Mouse (Mus musculus) thymus, adult 2 months (tissue): Measurements from ENCODE around the gene Kalrn. TPM values are rescaled to one million over a fixed set of nuclear protein-coding genes. Genes with fewer than 3 reads are reported as not detected.

ENCODE experiments used
- DNase-seq: peaks from one replicate; pipeline ENCODE4 v3.0.0; 2021
- H3K27ac ChIP-seq: fragments of 200-500 bp; 2 replicates; pipeline ENCODE4 v1.5.1; 2012; ENCODE audit warnings: low read length, control low read depth; ENCODE audit not compliant: control insufficient read depth, insufficient read depth
- H3K27me3 ChIP-seq: fragments of 200-500 bp; 2 replicates; pipeline ENCODE4 v1.6.1; 2012; ENCODE audit warnings: mild to moderate bottlenecking, low read length, moderate library complexity, mixed read lengths; ENCODE audit not compliant: control insufficient read depth, insufficient read depth
- H3K36me3 ChIP-seq: fragments of 200-500 bp; 2 replicates; pipeline ENCODE4 v1.6.1; 2012; ENCODE audit warnings: mild to moderate bottlenecking, low read length, moderate library complexity; ENCODE audit not compliant: control insufficient read depth, insufficient read depth
- H3K4me1 ChIP-seq: fragments of 200-500 bp; replicated peaks from 2 replicates; pipeline ENCODE4 v1.6.1; 2012; ENCODE audit warnings: low read length; ENCODE audit not compliant: control insufficient read depth, insufficient read depth
- H3K4me3 ChIP-seq: fragments of 200-500 bp; 2 replicates; pipeline ENCODE4 v1.5.1; 2012; ENCODE audit warnings: mild to moderate bottlenecking, low read length, control low read depth, moderate library complexity; ENCODE audit not compliant: control insufficient read depth, insufficient read depth
- CTCF ChIP-seq: fragments of 200-500 bp; IDR thresholded peaks from 2 replicates; pipeline ENCODE4 v1.5.1; 2012; ENCODE audit warnings: mild to moderate bottlenecking, control low read depth, low read length, moderate library complexity, borderline replicate concordance; ENCODE audit not compliant: control insufficient read depth, poor library complexity, insufficient read depth; ENCODE audit errors: extremely low read depth
- POLR2A ChIP-seq: fragments of 200-500 bp; IDR thresholded peaks from 2 replicates; pipeline ENCODE4 v1.6.1; 2012; ENCODE audit warnings: mild to moderate bottlenecking, low read length, control low read depth, moderate library complexity; ENCODE audit not compliant: control insufficient read depth, poor library complexity, insufficient read depth; ENCODE audit errors: extremely low read depth
- WGBS: fragments of 180-500 bp; shearing (Covaris S2); methylation state at CpG from one replicate; pipeline ENCODE4 v1.1.7; 2018; 5-methylcytosine and 5-hydroxymethylcytosine counted together
- polyA plus RNA-seq: library from polyadenylated mRNA; depleted of rRNA; stranded (reverse); fragments of >200 nt; gene quantifications from 2 replicates; pipeline ENCODE4 v1.2.3, GENCODE M21; 2012

The Kalrn gene
- polyA plus RNA-seq, 1 experiment, result 2.9 TPM

GRCm38 (mm10) chr16:34494741-34495140 lies 78.6 kb downstream of the Kalrn start:
- H3K27me3 ChIP-seq, result no peaks in the 10 kb centered on the region
- DNase-seq, result no peak
- H3K27ac ChIP-seq, result no peak overlapping the region
- no peaks in the 10 kb centered on the region for H3K4me1 ChIP-seq
- 100% methylated on average over 1 of the region's 1 CpGs for WGBS
- no peaks in the 10 kb centered on the region for H3K36me3 ChIP-seq
- no peak for TF ChIP-seq POLR2A
- TF ChIP-seq CTCF, result no peak
- no peak overlapping the region for H3K4me3 ChIP-seq

- TF ChIP-seq POLR2A (no peak), CTCF (no peak)
- WGBS, result 94% methylated on average over 3 of the region's 3 CpGs
- no peak for DNase-seq
- Histone ChIP-seq H3K27ac (no peak overlapping the region), H3K4me3 (no peak overlapping the region), H3K27me3 (no peaks in the 10 kb centered on the region), H3K36me3 (no peaks in the 10 kb centered on the region), H3K4me1 (no peaks in the 10 kb centered on the region)
Observed at GRCm38 (mm10) chr16:34493914-34494313, 79.4 kb downstream of the Kalrn start.

GRCm38 (mm10) chr16:34491225-34491624 lies 82.1 kb downstream of the Kalrn start:
- 93% methylated on average over 8 of the region's 8 CpGs for WGBS
- no peak for DNase-seq
- H3K36me3 ChIP-seq, result no peaks in the 10 kb centered on the region
- no peaks in the 10 kb centered on the region for H3K4me1 ChIP-seq
- no peaks in the 10 kb centered on the region for H3K27me3 ChIP-seq
- H3K27ac ChIP-seq, result no peak overlapping the region
- H3K4me3 ChIP-seq, result no peak overlapping the region
- TF ChIP-seq POLR2A (no peak), CTCF (no peak)

GRCm38 (mm10) chr16:34490506-34490905 lies 82.8 kb downstream of the Kalrn start:
- Histone ChIP-seq H3K27me3 (no peaks in the 10 kb centered on the region), H3K4me3 (no peak overlapping the region), H3K27ac (no peak overlapping the region), H3K4me1 (no peaks in the 10 kb centered on the region), H3K36me3 (no peaks in the 10 kb centered on the region)
- no peak for DNase-seq
- TF ChIP-seq POLR2A (no peak), CTCF (no peak)
- 34% methylated on average over 8 of the region's 8 CpGs for WGBS

- Histone ChIP-seq H3K27me3 (no peaks in the 10 kb centered on the region), H3K27ac (no peak overlapping the region), H3K4me3 (no peak overlapping the region), H3K36me3 (no peaks in the 10 kb centered on the region), H3K4me1 (no peaks in the 10 kb centered on the region)
- DNase-seq, result no peak
- 78% methylated on average over 3 of the region's 3 CpGs for WGBS
- TF ChIP-seq CTCF, result no peak
- TF ChIP-seq POLR2A, result no peak
Observed at GRCm38 (mm10) chr16:34489805-34490325, 83.5 kb downstream of the Kalrn start.

GRCm38 (mm10) chr16:34487823-34488222 lies 85.5 kb downstream of the Kalrn start:
- TF ChIP-seq CTCF (no peak), POLR2A (no peak)
- no peak overlapping the region for H3K27ac ChIP-seq
- no peak for DNase-seq
- H3K36me3 ChIP-seq, result no peaks in the 10 kb centered on the region
- H3K27me3 ChIP-seq, result no peaks in the 10 kb centered on the region
- H3K4me3 ChIP-seq, result no peak overlapping the region
- WGBS, result 98% methylated on average over 5 of the region's 5 CpGs
- H3K4me1 ChIP-seq, result no peaks in the 10 kb centered on the region

GRCm38 (mm10) chr16:34487268-34487667 lies 86.1 kb downstream of the Kalrn start:
- no peaks in the 10 kb centered on the region for H3K4me1 ChIP-seq
- no peak for TF ChIP-seq POLR2A
- no peak for TF ChIP-seq CTCF
- DNase-seq, result no peak
- H3K27me3 ChIP-seq, result no peaks in the 10 kb centered on the region
- 89% methylated on average over 7 of the region's 7 CpGs for WGBS
- H3K36me3 ChIP-seq, result no peaks in the 10 kb centered on the region
- H3K4me3 ChIP-seq, result no peak overlapping the region
- no peak overlapping the region for H3K27ac ChIP-seq
